Mouse (Mus musculus) telencephalon, adult 2 months (tissue): ENCODE data around the gene Uqcc2.

ENCODE experiments used
- DNase-seq: peaks from one replicate; pipeline ENCODE4 v3.0.0-alpha.2; 2011; ENCODE audit warnings: low read depth, low spot score

Uqcc2 gene

GRCm38 (mm10) chr17:27077133-27077532, 56.6 kb downstream of the Uqcc2 start:
- no peak for DNase-seq

- DNase-seq: no peak
Observed at GRCm38 (mm10) chr17:27074849-27075745, 58.6 kb downstream of the Uqcc2 start.

- DNase-seq: no peak
Observed at GRCm38 (mm10) chr17:27074236-27074635, 59.5 kb downstream of the Uqcc2 start.

- DNase-seq: no peak
Observed at GRCm38 (mm10) chr17:27073778-27074177, 59.9 kb downstream of the Uqcc2 start.

- DNase-seq: no peak
Observed at GRCm38 (mm10) chr17:27073126-27073525, 60.6 kb downstream of the Uqcc2 start.
